Mouse (Mus musculus) limb, embryonic 12.5 days (tissue): ENCODE data around the gene Mef2a. TPM values are rescaled to one million over a fixed set of nuclear protein-coding genes. Genes with fewer than 3 reads are reported as not detected.
"Not testable (repeated sequence)": the region's sequence is repeated elsewhere in the genome, so short reads cannot be mapped to it uniquely, and the experiment has no call there.

ENCODE experiments used
- ATAC-seq: fragments of 200-750 bp; cut with Nextera tagmentation; 2 replicates; pipeline ENCODE4 v1.8.0; 2017; ENCODE audit warnings: low read depth, moderate TSS enrichment; ENCODE audit not compliant: insufficient number of reproducible peaks, insufficient read depth, low FRiP score, low TSS enrichment
- H3K27ac ChIP-seq: fragments of 300-500 bp; sonication (generic); 2 replicates; pipeline ENCODE4 v1.5.1; 2016; ENCODE audit warnings: mild to moderate bottlenecking, moderate library complexity
- H3K27me3 ChIP-seq: fragments of 300-500 bp; sonication (generic); 2 replicates; pipeline ENCODE4 v1.6.1; 2016; ENCODE audit warnings: mild to moderate bottlenecking, moderate library complexity
- H3K36me3 ChIP-seq: fragments of 300-500 bp; sonication (generic); 2 replicates; pipeline ENCODE4 v1.6.1; 2016; ENCODE audit warnings: mild to moderate bottlenecking, moderate library complexity
- H3K4me1 ChIP-seq: fragments of 300-500 bp; sonication (generic); replicated peaks from 2 replicates; pipeline ENCODE4 v1.6.1; 2016
- H3K4me2 ChIP-seq: fragments of 300-500 bp; sonication (generic); 2 replicates; pipeline ENCODE4 v1.6.1; 2016; ENCODE audit warnings: mild to moderate bottlenecking, moderate library complexity
- H3K4me3 ChIP-seq: fragments of 300-500 bp; sonication (generic); replicated peaks from 2 replicates; pipeline ENCODE4 v1.5.1; 2016; ENCODE audit warnings: mild to moderate bottlenecking
- H3K9ac ChIP-seq: fragments of 300-500 bp; sonication (generic); replicated peaks from 2 replicates; pipeline ENCODE4 v1.6.1; 2016; ENCODE audit warnings: mild to moderate bottlenecking, moderate library complexity
- H3K9me3 ChIP-seq: fragments of 300-500 bp; sonication (generic); 2 replicates; pipeline ENCODE4 v1.6.1; 2016; ENCODE audit warnings: mild to moderate bottlenecking, moderate library complexity
- WGBS: fragments of 180-500 bp; shearing (Covaris S2); methylation state at CpG from one replicate; pipeline ENCODE4 v1.1.7; 2016; 5-methylcytosine and 5-hydroxymethylcytosine counted together
- polyA plus RNA-seq: library from polyadenylated mRNA; unstranded; fragments of >200 nt; fragmentation: Nextera tagmentation; extraction: Ambion mirVana; gene quantifications from 2 replicates; pipeline ENCODE4 v1.2.1, GENCODE M21; 2016

The Mef2a gene
- polyA plus RNA-seq, 1 experiment from 2014 or later = 30.3 TPM

- ATAC-seq = no peak
- Histone ChIP-seq H3K27ac (no peak overlapping the region), H3K4me2 (no peak overlapping the region), H3K9ac (no peak overlapping the region), H3K4me3 (no peak overlapping the region), H3K4me1 (no peaks in the 10 kb centered on the region), H3K27me3 (no peaks in the 10 kb centered on the region), H3K36me3 (peaks cover 13% of the 10 kb centered on the region), H3K9me3 (no peaks in the 10 kb centered on the region)
- 95% methylated on average over 2 of the region's 2 CpGs for WGBS
These were observed 64.6 kb downstream of the Mef2a start for GRCm38 (mm10) chr7:67308102-67308501.

- H3K27ac ChIP-seq = no peak overlapping the region
- H3K27me3 ChIP-seq = no peaks in the 10 kb centered on the region
- H3K9ac ChIP-seq = no peak overlapping the region
- no peak for ATAC-seq
- no peaks in the 10 kb centered on the region for H3K9me3 ChIP-seq
- 92% methylated on average over 3 of the region's 3 CpGs for WGBS
- H3K36me3 ChIP-seq = peaks cover 13% of the 10 kb centered on the region
- no peaks in the 10 kb centered on the region for H3K4me1 ChIP-seq
- no peak overlapping the region for H3K4me3 ChIP-seq
- no peak overlapping the region for H3K4me2 ChIP-seq
These were observed 65.6 kb downstream of the Mef2a start for GRCm38 (mm10) chr7:67307078-67307477.

GRCm38 (mm10) chr7:67304937-67305336 is 67.7 kb downstream of the Mef2a start:
- Histone ChIP-seq H3K27ac (no peak overlapping the region), H3K36me3 (peaks cover 10% of the 10 kb centered on the region), H3K9me3 (no peaks in the 10 kb centered on the region), H3K27me3 (no peaks in the 10 kb centered on the region), H3K4me1 (no peaks in the 10 kb centered on the region), H3K4me3 (no peak overlapping the region), H3K9ac (no peak overlapping the region), H3K4me2 (no peak overlapping the region)
- 82% methylated on average over 3 of the region's 3 CpGs for WGBS
- ATAC-seq = no peak

- H3K9me3 ChIP-seq = no peaks in the 10 kb centered on the region
- no peak overlapping the region for H3K4me3 ChIP-seq
- no peaks in the 10 kb centered on the region for H3K36me3 ChIP-seq
- H3K27ac ChIP-seq = no peak overlapping the region
- no peak overlapping the region for H3K9ac ChIP-seq
- WGBS = 97% methylated on average over 1 of the region's 1 CpGs
- no peaks in the 10 kb centered on the region for H3K4me1 ChIP-seq
- no peak overlapping the region for H3K4me2 ChIP-seq
- no peak for ATAC-seq
- no peaks in the 10 kb centered on the region for H3K27me3 ChIP-seq
These were observed 76.2 kb downstream of the Mef2a start for GRCm38 (mm10) chr7:67296419-67296818.

GRCm38 (mm10) chr7:67291356-67291755 is 81.3 kb downstream of the Mef2a start:
- WGBS = 88% methylated on average over 1 of the region's 1 CpGs
- no peak for ATAC-seq
- no peaks in the 10 kb centered on the region for H3K9me3 ChIP-seq

GRCm38 (mm10) chr7:67287456-67287855 is 85.2 kb downstream of the Mef2a start:
- Histone ChIP-seq H3K4me2 (no peak overlapping the region), H3K9ac (no peak overlapping the region), H3K27me3 (no peaks in the 10 kb centered on the region), H3K9me3 (no peaks in the 10 kb centered on the region), H3K36me3 (no peaks in the 10 kb centered on the region), H3K4me3 (no peak overlapping the region), H3K27ac (no peak overlapping the region), H3K4me1 (no peaks in the 10 kb centered on the region)
- 76% methylated on average over 4 of the region's 4 CpGs for WGBS
- no peak for ATAC-seq

More at GRCm38 (mm10) chr7:67291356-67291755, 81.3 kb downstream of the Mef2a start:
- no peak overlapping the region for H3K9ac ChIP-seq
- H3K27ac ChIP-seq = no peak overlapping the region
- H3K36me3 ChIP-seq = no peaks in the 10 kb centered on the region
- no peak overlapping the region for H3K4me3 ChIP-seq
- no peak overlapping the region for H3K4me2 ChIP-seq
- no peaks in the 10 kb centered on the region for H3K4me1 ChIP-seq
- no peaks in the 10 kb centered on the region for H3K27me3 ChIP-seq

- Histone ChIP-seq H3K9me3 (no peaks in the 10 kb centered on the region), H3K4me2 (no peak overlapping the region), H3K9ac (no peak overlapping the region), H3K36me3 (peaks cover 14% of the 10 kb centered on the region), H3K27me3 (no peaks in the 10 kb centered on the region), H3K4me1 (no peaks in the 10 kb centered on the region), H3K4me3 (no peak overlapping the region), H3K27ac (no peak overlapping the region)
- 94% methylated on average over 6 of the region's 6 CpGs for WGBS
- ATAC-seq = no peak
These were observed 89.1 kb downstream of the Mef2a start for GRCm38 (mm10) chr7:67283581-67283980.

GRCm38 (mm10) chr7:67270447-67270846 is 102.2 kb downstream of the Mef2a start:
- not testable (repeated sequence) for H3K4me3 ChIP-seq, H3K9ac ChIP-seq, H3K27me3 ChIP-seq, H3K4me2 ChIP-seq, H3K9me3 ChIP-seq, ATAC-seq, H3K27ac ChIP-seq, H3K4me1 ChIP-seq
- 84% methylated on average over 4 of the region's 4 CpGs for whole genome bisulfite sequencing
- peaks cover 13% of the 10 kb centered on the region for H3K36me3 ChIP-seq

GRCm38 (mm10) chr7:67259828-67260563 is 112.7 kb downstream of the Mef2a start:
- no peak overlapping the region for H3K4me3 ChIP-seq
- H3K27me3 ChIP-seq = no peaks in the 10 kb centered on the region
- peaks cover 2% of the 10 kb centered on the region; the same call in 1 of the 2 replicates for H3K4me1 ChIP-seq
- no peaks in the 10 kb centered on the region for H3K9me3 ChIP-seq
- peaks cover 34% of the 10 kb centered on the region for H3K36me3 ChIP-seq
- no peak overlapping the region for H3K27ac ChIP-seq
- no peak for ATAC-seq
- H3K9ac ChIP-seq = no peak overlapping the region
- no peak overlapping the region for H3K4me2 ChIP-seq
- 88% methylated on average over 4 of the region's 4 CpGs for WGBS

GRCm38 (mm10) chr7:67246067-67246466 is 126.6 kb downstream of the Mef2a start:
- no peak for ATAC-seq
- H3K4me2 ChIP-seq = no peak overlapping the region
- peaks cover 23% of the 10 kb centered on the region for H3K36me3 ChIP-seq
- H3K9ac ChIP-seq = no peak overlapping the region
- no peaks in the 10 kb centered on the region for H3K4me1 ChIP-seq
- no peak overlapping the region for H3K27ac ChIP-seq
- WGBS = 70% methylated on average over 2 of the region's 2 CpGs
- H3K4me3 ChIP-seq = no peak overlapping the region
- no peaks in the 10 kb centered on the region for H3K9me3 ChIP-seq
- H3K27me3 ChIP-seq = no peaks in the 10 kb centered on the region

- peaks cover 21% of the 10 kb centered on the region for H3K36me3 ChIP-seq
- H3K4me1 ChIP-seq = no peaks in the 10 kb centered on the region
- H3K27me3 ChIP-seq = no peaks in the 10 kb centered on the region
- whole genome bisulfite sequencing = 93% methylated on average over 1 of the region's 1 CpGs
- H3K4me2 ChIP-seq = no peak overlapping the region
- H3K9ac ChIP-seq = no peak overlapping the region
- no peak for ATAC-seq
- no peaks in the 10 kb centered on the region for H3K9me3 ChIP-seq
- no peak overlapping the region for H3K27ac ChIP-seq
- no peak overlapping the region for H3K4me3 ChIP-seq
These were observed 127.4 kb downstream of the Mef2a start for GRCm38 (mm10) chr7:67245255-67245654.

GRCm38 (mm10) chr7:67243894-67244282 is 128.8 kb downstream of the Mef2a start:
- Histone ChIP-seq H3K4me2 (no peak overlapping the region), H3K9ac (no peak overlapping the region), H3K27me3 (no peaks in the 10 kb centered on the region), H3K36me3 (peaks cover 15% of the 10 kb centered on the region), H3K4me1 (peaks cover 3% of the 10 kb centered on the region; the same call in 1 of the 2 replicates), H3K27ac (no peak overlapping the region), H3K9me3 (no peaks in the 10 kb centered on the region), H3K4me3 (no peak overlapping the region)
- 69% methylated on average over 4 of the region's 4 CpGs for WGBS
- ATAC-seq = no peak
